Mouse (Mus musculus) cerebellum, adult (tissue): Measurements from ENCODE around the gene Acat3.
"Not testable (repeated sequence)": the region's sequence is repeated elsewhere in the genome, so short reads cannot be mapped to it uniquely, and the experiment has no call there.

Experiments
- ATAC-seq: cut with Nextera tagmentation; 2 replicates; pipeline ENCODE4 v1.9.2; 2017; ENCODE audit warnings: mild to moderate bottlenecking, moderate library complexity, mixed read lengths; ENCODE audit not compliant: insufficient number of reproducible peaks, low FRiP score, low TSS enrichment

The Acat3 gene

DNA sequence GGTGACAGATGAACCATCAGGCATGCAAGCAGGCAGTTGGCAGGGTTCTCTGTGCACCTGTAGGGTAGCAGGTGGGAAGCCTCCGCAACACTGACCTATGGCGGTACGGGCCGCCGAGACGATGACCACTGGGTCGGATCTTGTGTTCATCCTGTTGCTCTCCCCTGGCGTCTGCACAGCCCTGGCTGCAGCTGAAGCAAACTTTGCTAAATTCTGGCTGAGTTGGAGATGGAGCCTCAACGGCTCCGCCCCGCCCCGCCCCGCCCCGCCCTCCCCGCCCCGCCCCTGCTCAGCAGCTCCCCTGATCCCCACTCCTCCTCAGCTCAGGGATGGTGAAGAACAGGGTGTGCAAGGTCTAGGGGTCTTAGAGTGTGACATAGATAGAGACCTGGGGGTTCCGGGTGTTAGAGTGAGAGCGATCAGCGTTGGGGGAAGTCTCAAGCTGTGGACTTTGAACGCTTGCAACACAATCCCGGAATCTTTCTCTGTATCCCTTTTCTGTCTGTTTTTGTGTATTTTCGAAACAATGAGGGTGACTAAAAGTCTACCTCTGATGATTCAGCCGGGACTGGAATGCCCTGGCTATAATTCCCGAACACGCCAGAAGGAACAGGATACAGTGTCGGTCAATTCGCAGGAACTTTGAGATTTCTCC, at the start of gene Acat3:
Acat3 (minus strand) TSS at position 450 of the 655 bp plus-strand sequence.
- ATAC-seq = peak; percentile 64; the same call in 1 of the 2 replicates

DNA sequence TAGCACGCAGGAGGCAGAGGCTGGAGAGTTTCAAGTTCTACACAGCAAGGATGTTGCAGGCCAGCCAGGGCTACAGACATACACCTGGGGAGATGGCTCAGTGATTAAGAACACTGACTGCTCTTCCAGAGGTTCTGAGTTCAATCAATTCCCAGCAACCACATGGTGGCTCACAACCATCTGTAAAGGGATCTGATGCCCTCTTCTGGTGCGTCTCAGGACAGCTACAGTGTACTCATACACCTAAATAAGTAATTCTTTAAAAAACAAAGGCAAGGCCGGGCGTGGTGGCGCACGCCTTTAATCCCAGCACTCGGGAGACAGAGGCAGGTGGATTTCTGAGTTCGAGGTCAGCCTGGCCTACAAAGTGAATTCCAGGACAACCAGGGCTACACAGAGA, 47.7 kb upstream of the Acat3 start:
- not testable (repeated sequence) for ATAC-seq

DNA sequence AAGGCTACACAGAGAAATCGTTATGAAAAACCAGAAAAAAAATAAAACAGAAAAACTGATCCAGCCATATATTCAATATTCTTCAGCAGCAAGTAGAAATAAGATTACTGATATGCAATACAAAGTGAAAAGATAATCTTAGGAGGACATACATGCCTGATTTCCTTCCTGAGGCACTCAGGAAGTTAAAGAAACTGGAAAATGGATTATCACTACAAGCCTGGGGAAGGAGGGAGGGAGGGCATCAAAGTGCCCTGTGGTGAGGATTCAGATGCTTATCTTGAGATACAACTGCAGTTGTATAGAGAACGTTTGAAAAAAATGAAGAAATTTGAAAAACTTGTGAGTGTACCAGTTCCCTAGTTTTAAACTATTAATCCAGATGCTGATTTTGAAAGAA, 43.6 kb upstream of the Acat3 start:
- no peak for ATAC-seq

DNA sequence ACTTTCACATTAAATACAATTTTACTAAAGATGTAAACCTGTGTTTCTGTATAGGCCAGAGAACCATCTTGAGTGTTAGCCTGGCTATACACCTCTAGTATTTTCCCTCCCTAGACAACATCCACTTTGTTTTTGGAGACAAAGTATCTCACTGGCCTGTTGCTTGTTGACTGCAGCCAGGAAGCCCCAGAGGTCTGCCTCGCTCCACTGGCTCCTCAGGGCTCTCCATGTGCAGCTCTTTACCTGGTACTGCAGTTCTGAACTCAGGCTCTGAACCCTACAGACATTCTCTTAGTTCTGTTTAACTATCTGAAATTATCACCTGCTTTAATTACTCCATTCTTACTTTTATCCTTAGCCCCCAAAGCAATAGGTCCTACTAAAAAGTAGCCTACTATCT, 38.1 kb upstream of the Acat3 start:
- ATAC-seq = no peak

DNA sequence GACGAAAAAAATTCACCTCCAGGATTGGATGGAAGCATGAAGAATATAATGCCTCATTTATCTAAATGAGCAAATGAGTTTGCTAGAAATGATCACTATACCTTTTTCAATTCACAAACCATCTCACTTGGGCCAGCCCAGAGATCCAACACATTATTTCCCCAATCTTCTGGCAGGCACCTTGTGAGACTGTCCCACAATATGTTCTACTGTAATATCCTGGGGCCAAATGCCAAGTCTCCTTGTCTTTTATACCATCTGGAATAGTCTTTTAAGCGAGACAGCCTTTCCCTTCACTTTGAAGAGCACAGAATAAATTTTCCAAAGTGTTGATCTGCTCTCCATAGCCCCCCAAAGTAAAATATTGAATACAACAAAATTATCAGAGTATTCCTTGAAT, 33.5 kb upstream of the Acat3 start:
- no peak for ATAC-seq

DNA sequence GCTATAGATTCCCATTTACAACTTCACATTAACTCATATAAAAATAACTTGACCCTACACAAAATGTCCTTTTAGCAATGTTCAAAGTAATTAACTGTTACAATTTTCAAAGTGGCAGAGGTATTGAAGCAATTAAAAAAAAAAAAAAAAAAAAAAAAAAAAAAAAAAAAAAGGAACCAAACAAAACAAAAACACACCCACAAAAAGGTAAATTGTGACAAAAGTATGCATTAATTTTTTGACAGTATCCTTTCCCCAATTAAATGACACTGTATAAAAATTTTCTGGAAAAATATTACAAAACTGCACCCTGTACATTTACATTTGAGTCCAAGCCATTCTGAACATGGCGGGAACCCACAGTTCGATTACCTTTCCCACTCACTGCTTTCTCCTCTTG, 26.8 kb upstream of the Acat3 start:
- ATAC-seq = no peak

DNA sequence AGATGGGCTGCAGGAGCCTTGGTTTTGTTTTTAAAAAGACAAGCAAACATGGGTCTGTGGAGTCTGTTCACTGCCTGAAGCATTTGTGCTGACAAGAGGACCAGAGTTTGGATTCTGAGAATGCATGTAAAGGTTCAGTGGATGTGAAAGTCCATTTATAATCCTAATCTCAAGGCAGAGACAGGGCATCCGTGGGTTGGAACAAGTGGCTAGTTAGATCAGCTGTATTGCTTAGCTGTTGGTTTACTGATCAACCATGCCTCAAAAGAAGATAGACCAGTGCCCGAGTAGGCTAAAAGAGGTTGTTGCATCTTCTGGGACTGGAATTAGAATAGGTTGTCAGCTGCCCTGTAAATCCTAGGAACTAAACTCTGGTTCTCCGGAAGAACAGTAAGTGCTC, 23.1 kb upstream of the Acat3 start:
- ATAC-seq = no peak

DNA sequence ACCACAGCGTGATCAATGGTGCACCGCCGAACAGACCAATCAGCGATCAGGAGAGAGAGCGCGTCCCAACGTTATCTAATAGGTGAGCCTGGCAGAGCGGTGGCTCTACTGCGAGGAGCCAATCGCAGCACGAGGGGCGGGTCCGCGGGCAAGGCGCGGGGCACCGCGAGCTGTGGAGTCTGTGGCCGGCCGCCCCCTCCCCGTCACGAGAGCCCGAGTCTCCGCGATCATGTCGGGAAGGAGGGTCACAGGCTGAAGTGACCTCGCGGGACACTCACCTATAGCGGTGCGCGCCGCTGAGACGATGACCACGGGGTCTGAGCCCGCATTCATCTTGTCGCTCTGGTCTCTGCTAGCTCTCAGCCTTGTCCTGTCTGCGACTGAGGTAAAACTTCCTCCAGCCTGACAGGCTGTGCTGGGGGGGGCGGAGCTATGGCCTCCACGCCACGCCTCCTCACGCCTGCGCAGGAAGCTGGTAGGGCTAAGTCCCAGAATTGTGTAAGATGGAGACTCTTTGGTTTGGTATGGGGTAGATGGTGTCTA, 20.0 kb upstream of the Acat3 start, which contains the start of gene Acat2:
Acat2 (minus strand) TSS at position 417 of the 543 bp plus-strand sequence.
- ATAC-seq = peak; percentile 98

DNA sequence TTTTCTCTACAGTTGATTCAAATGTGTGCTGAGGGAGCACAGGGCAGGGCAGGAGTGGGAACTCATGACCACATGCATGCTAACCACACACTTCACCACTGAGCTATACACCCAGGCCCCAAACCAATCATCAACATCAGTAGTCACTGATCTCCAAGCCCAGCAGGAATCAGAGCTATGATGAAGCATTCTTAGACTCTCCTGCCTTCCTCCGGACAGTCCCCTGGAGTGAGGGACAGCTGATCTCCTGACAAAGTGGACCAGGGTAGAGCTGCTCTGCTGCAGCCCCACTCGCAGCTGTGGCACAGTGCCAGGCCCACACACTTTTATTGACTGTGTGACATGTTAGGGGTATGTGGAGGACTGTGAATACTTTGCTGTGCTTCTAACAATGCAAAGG, 19.0 kb upstream of the Acat3 start:
- not testable (repeated sequence) for ATAC-seq

DNA sequence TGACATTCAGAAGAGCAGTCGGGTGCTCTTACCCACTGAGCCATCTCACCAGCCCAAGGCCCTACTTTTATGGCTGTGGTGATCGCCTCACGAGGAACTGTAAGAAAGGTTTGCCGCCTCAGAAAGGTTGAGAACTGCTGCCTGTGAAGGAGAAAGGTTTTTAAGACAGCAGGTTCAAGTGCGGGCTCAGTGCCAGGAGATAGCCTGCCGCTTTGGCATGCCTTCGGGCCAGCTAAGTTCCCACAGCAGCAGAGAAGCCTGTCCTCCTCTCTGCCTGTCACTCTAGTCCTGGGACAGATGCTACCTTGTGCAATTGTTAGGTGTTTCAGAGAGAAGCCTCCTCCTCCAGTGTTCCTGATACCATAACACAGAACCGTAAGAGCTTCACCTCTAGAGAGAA, 16.3 kb upstream of the Acat3 start:
- ATAC-seq = no peak

DNA sequence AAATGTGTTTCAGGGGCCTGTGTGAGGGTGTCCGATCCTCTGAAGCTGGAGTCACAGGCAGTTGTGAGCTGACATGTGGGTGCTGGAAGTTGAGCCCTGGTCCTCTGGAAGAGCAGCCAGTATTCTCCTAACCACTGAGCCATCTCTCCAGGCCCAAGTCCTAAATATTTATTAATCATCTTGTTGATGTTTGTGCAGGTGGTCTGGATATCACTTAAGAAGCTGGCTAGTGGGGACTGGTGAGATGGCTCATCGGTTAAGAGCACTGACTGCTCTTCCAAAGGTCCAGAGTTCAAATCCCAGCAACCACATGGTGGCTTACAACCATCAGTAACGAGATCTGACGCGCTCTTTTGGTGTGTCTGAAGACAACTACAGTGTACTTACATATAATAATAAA, 9.3 kb upstream of the Acat3 start:
- ATAC-seq = no peak

DNA sequence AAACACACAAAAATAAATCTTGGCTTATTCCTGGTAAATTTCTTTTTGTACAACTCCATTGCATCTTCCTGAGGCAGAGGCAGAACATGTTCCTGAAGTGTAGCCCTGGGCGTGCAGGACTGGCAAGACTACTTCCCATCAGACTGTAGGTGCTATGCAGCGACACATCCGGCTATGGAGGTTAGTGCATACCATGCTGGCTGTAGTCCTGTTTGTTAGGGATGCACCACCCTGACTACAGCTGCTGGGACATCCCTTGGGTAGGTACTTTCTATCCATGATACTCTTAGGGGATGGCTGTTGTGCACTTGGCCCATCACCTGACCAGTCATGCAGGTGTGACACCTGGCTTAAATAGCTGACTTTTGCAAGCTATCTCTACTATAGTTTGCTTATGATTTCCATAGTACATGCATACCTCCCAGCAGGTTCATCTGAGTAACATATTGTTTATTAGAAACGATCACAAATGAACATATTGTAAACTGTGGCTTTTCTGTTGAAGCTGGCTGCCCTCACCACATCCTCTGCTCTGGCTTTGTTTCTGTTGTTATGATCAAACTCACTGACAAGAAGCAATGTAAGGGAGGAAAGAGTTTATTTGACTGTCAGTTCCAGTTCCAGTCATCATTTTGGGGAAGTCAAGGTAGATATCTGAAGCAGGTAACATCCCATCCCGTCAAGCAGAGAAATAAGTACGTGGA, 2.2 kb upstream of the Acat3 start:
- no peak for ATAC-seq

DNA sequence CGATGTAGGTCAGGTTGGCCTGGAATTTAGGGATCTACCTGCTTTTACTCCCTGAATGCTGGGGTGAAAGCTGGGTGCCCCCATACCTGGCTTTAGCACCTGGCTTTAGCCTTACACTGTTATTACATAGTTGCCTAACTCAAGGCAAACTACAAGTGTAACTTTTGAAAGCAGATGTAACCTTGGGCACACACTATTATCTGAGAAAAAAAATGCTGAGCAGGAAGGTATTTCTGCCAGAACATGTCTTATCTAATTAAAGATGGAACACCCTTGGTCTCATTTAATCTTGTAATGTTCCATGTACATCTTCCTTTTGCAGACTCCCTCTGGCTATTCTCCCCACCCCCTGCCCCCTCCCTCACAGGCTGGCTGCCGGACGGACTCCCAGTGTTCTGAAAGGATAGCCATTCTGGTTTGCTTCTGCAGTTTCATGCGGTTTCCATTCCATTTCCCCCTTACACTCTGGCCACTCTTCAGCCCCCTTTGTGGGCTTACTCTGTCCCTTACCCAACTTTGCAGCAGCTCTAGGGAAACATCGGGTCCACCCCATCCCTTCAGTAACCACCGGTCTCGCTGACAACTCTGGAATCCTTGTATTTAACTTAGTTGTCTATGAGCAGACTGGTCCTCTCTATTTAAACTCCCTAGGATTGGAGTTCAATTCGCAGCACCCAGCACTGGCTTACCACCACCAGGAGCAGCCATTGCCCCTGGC, 1.3 kb upstream of the Acat3 start:
- no peak for ATAC-seq

DNA sequence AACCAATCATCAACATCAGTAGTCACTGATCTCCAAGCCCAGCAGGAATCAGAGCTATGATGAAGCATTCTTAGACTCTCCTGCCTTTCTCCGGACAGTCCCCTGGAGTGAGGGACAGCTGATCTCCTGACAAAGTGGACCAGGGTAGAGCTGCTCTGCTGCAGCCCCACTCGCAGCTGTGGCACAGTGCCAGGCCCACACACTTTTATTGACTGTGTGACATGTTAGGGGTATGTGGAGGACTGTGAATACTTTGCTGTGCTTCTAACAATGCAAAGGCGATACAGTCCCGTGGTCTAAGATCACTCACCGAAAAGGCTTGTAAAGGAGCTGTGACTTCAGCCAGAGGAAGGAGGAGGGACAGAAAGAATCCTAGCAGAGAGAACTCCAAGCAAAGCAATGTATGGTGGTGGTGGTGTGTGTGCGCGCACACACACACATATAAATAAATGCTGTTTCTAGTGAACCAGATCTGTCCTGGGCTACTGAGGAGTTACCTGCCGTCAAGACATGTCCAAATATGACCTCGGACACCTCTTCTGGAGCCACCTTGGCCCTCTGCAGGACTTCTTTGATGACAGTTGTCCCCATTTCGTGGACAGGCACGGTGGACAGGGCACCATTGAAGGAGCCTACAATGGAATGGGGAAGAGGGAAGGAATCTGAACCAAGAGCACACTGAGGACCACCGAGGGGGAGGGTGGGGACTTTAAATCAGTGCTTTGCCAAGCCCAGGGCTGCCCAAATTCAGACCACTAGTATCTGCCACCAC, 837 bp downstream of the Acat3 start:
- peak; percentile 70; the same call in 1 of the 2 replicates for ATAC-seq

DNA sequence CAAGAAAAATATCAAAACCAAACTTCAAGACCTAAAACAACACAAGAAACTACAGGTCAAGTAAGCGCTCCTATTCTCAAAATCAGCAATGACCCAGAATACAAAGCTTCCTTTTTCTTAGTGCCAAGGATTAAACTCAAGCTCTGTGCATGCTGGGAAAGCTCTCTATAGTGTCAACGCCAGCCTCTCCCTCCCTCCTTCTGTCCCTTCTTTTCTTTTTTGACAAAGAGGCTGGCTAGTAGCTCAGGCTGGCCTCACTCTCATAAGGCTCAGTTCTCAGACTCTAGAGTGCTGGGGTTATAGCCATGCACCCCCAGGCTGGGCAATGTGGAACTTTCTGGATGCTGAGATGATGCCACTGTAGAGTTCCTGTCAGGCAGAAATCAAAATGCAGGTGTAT, 2.3 kb downstream of the Acat3 start:
- no peak for ATAC-seq

DNA sequence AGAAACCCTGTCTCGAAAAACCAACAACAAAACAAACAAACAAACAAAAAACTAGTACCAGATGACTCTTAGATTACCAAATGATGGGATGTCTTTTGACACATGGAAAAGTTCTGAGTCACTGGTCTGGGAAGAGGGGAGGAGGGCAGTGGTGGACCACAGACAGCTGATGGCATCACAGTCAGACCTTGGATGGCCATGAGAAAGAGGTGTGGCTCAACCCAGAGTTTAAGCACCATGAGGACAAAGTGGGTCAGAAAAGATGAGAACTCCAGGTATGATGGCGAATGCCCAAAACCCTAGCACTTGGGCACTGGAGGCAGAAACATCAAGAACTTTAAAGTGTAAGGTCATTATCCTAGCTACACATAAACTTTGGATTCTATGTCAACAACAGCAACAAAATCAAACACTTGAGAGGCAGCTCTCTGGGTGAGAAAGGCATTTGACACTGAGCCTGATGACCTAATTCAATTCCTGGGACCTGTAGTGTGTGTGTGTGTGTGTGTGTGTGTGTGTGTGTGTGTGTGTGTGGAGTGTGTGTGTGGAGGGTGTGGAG, 2.9 kb downstream of the Acat3 start:
- no peak for ATAC-seq

DNA sequence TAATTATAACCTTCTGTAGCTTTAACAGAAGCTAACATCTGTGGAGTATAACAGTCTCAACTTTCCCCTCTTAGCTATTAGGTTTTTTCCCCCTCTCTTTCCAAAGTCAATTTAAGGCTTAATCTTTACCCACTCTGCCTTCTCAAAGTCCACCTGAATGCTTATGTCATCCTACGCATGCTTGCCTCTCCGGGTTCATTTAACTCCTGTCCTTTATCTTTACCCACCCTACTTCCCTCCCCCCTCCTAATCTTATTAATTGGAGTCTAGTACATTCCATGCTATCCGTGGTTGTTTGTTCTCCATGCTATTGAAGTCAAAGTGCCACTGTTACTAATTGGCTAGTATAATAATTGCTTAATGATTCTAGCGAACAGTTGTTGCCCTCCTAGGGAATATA, 4.7 kb downstream of the Acat3 start:
- ATAC-seq = no peak

DNA sequence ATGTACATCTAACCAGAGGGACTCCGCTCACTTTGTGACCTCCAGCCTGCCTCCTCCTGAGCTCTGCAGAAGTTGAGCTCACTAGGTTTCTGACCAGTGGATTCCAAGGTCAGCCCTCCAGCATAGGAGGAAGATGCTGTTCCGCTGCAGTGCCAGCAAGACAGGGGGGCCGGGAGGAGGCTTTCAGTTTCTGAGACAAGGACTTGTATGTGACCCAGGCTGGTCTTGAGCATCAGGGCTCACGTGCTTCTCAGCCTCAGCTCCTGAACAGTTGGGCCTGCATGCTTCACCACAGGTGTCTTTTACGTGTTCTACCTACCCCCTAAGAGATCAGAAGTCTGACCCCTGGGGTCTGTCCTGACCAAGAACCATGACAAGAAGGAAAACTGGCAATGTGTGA, 8.8 kb downstream of the Acat3 start:
- ATAC-seq = not testable (repeated sequence)

DNA sequence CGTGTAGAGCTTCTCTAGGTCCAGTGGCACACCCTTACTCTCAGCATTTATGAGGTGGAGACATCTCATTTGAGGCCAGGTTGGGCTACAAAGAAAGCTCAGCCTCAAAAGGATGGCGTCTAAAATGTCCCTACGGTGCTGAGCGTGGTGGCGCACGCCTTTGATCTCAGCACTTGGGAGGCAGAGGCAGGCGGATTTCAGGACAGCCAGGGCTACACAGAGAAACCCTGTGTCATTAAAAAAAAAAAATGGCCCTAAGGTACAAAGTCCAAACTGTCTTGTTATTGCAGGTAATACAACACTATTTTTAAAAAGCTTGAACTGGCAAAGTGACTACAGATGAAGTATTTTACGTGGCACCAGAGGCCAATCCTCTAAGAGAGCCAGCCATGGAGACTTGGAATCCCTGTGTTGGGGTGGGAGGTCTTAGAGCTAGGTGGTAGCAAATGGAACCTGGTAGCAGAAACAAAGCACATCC, 14.7 kb downstream of the Acat3 start:
- ATAC-seq = no peak

DNA sequence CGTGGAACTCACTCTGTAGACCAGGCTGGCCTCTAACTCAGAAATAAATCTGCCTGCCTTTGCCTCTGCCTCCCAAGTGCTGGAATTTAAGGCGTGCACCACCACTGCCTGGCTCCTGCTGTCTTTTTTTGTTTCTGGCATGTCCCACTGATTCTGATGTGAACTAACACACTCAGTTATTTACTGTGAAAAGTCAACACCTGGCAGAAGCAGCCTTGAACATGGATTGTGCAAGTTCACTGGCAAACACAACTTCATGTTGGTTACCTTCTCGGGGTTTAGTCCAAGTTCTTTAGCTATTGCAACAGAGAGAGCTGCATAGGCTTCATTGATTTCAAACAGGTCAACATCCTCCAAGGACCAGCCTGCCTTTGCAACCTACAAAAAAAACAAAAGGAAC, 15.4 kb downstream of the Acat3 start:
- ATAC-seq = no peak
